Mouse (Mus musculus) fat pad, adult 2 months (tissue): ENCODE measurements around the gene Cd96.

Source experiments
- DNase-seq: peaks from one replicate; pipeline ENCODE4 v3.0.0-alpha.2; 2011; ENCODE audit warnings: low read depth, low spot score; ENCODE audit errors: extremely low read depth

Cd96 gene

GRCm38 (mm10) chr16:45990901-45991676 is 129.0 kb downstream of the Cd96 start:
- no peak for DNase-seq

GRCm38 (mm10) chr16:45986236-45986635 is 133.8 kb downstream of the Cd96 start:
- no peak for DNase-seq
